Mouse (Mus musculus) olfactory bulb, adult 2 months (tissue): ENCODE measurements around the gene Cacna1a.

ENCODE experiments used
- CTCF ChIP-seq: fragments of 200-500 bp; IDR thresholded peaks from 2 replicates; pipeline ENCODE4 v1.5.1; 2012; ENCODE audit warnings: low read depth, mild to moderate bottlenecking, low read length, moderate library complexity; ENCODE audit not compliant: insufficient read depth
- POLR2A ChIP-seq: fragments of 200-500 bp; IDR thresholded peaks from 2 replicates; pipeline ENCODE4 v1.6.1; 2012; ENCODE audit warnings: mild to moderate bottlenecking, low read depth, low read length, moderate library complexity; ENCODE audit not compliant: insufficient read depth

DNA sequence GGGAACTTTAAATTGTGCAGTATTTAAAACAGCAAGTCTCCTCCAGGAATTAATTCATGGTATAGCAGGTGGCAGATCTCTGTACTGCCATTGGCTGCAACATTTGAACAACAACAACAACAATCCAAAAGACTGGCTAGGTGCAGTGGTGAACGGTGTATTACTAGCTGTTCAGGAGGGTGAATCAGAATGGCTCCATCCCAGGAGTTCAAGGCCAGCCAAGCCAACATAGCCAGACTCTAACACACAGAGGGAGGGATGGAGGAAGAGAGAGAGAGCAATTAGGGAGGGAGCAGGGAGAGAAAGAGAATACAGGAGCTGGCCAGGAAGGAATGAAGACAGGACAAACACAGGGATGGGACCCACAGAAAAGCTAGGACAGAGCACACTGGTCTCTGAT lies 38.7 kb upstream of the Cacna1a start:
- no peak for TF ChIP-seq CTCF
- no peak for TF ChIP-seq POLR2A
